In the genomic region with DNA sequence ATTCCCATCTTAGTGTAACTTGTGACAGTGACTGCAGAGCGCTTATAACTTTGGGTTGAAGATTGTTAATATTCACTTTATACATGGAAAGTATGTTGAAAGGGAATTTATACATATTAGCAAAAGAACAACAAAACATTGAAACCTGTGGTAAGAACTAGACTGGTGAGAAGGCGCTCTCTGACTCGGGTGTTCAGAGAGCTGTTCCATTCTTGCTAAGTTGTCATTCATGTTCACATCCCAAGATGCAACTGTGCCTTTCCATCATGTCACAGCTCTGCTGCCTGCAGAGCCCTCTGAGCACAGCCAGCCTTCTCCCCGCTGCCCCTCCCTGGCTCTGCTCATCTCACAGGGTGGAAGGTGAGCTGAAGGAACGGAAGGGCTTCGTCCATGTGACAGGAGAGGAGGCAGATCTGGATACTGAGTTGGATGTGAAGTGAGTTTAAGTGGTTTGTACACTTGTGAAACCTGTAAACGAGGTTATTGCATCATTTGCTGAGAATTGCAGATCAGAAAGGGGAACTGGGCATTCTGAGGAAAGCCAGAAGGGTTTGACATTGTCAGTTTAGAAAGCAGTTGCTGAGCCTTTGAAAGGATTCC, we compare ENCODE assay signal across 13 mouse cellular contexts. TPM values are rescaled to one million over a fixed set of nuclear protein-coding genes. Genes with fewer than 3 reads are reported as not detected.
DNase-seq lines count a peak whose midpoint lies in the region; ATAC-seq and TF ChIP-seq lines count a peak whose summit lies in the region.
"Had no signal": no experiment of that assay in that cellular context is flagged by ENCODE, and none has a peak within 500 bp of the region (broad histone marks: within the 10 kb centered on the region; RNA-seq: fewer than 3 reads in every experiment).

No protein-coding gene starts in this region.

- peak; percentile 67 for ATAC-seq in lung, postnatal 0 days

- WGBS in spleen, adult 2 months, result 43% methylated on average over 7 of the region's 7 CpGs
- 60% methylated on average over 7 of the region's 7 CpGs for WGBS in lung, postnatal 0 days

- H3K4me2 ChIP-seq in lung, postnatal 0 days (replicated peaks; ENCODE audit: low read depth, low read length), result no peak overlapping the region
- H3K4me2 ChIP-seq: embryonic facial prominence, embryonic 15.5 days; hindbrain, embryonic 15.5 days; limb, embryonic 15.5 days had no signal

- H3K27me3 ChIP-seq in spleen, adult 2 months (ENCODE audit: control insufficient read depth, insufficient read depth, low read length), result no peaks in the 10 kb centered on the region
- H3K27me3 ChIP-seq in lung, postnatal 0 days (replicated peaks; ENCODE audit: insufficient read depth, low read length), result no peaks in the 10 kb centered on the region
- H3K27me3 ChIP-seq: embryonic facial prominence, embryonic 15.5 days; hindbrain, embryonic 15.5 days; limb, embryonic 15.5 days had no signal

- peaks cover 23% of the 10 kb centered on the region; the same call in 1 of the 2 replicates for H3K4me1 ChIP-seq in spleen, adult 2 months (ENCODE audit: control insufficient read depth, insufficient read depth, insufficient read length)
- peaks cover 5% of the 10 kb centered on the region for H3K4me1 ChIP-seq in cortical plate, adult 2 months (ENCODE audit: control insufficient read depth, insufficient read depth, low read length)
- H3K4me1 ChIP-seq in lung, postnatal 0 days (ENCODE audit: insufficient read depth, low read depth, low read length), result no peaks in the 10 kb centered on the region
- H3K4me1 ChIP-seq: hindbrain, embryonic 15.5 days had no signal

- no peak for DNase-seq in spleen, adult 2 months (ENCODE audit: low read depth in 1 of 2, low spot score in 2 of 2)
- DNase-seq in spleen, adult 12 weeks (ENCODE audit: low spot score), result no peak
- DNase-seq in lung, postnatal 0 days (ENCODE audit: low spot score), result peak; percentile 73
- DNase-seq in Muller cell, postnatal 12 days (ENCODE audit: inconsistent ontology term), result no peak
- DNase-seq in adrenal gland, adult 8-10 months, result no peak
- no peak for DNase-seq in thymus, postnatal 0 days (ENCODE audit: low spot score)
- DNase-seq: gastrocnemius, postnatal 25 days; kidney, postnatal 36 days; thymus, adult 18-20 months had no signal

- H3K9ac ChIP-seq in lung, postnatal 0 days (replicated peaks; ENCODE audit: low read depth), result no peak overlapping the region
- H3K9ac ChIP-seq: embryonic facial prominence, embryonic 15.5 days; hindbrain, embryonic 15.5 days; limb, embryonic 15.5 days had no signal

- peak overlapping the region; percentile 24 for H3K27ac ChIP-seq in spleen, adult 2 months (ENCODE audit: insufficient read depth, low read length)
- H3K27ac ChIP-seq in cortical plate, adult 2 months (ENCODE audit: insufficient read depth, low read length), result peak overlapping the region; percentile 85; the same call in 1 of the 2 replicates
- no peak overlapping the region for H3K27ac ChIP-seq in lung, postnatal 0 days (ENCODE audit: low read length)
- H3K27ac ChIP-seq: embryonic facial prominence, embryonic 15.5 days; hindbrain, embryonic 15.5 days; limb, embryonic 15.5 days had no signal

- H3K36me3 ChIP-seq in spleen, adult 2 months (ENCODE audit: control insufficient read depth, insufficient read depth, low read length), result no peaks in the 10 kb centered on the region
- H3K36me3 ChIP-seq in lung, postnatal 0 days (ENCODE audit: insufficient read depth, low read length), result no peaks in the 10 kb centered on the region
- H3K36me3 ChIP-seq: embryonic facial prominence, embryonic 15.5 days; hindbrain, embryonic 15.5 days; limb, embryonic 15.5 days had no signal

- TF ChIP-seq POLR2A in spleen, adult 2 months (IDR thresholded peaks at IDR 0.05; ENCODE audit: low read depth, low read length), result no peak
- no peak for TF ChIP-seq POLR2A in cortical plate, adult 2 months (IDR thresholded peaks at IDR 0.05; ENCODE audit: extremely low read depth, insufficient read depth, low read length)

- TF ChIP-seq CTCF in spleen, adult 2 months (IDR thresholded peaks at IDR 0.05; ENCODE audit: extremely low read depth, insufficient read depth, insufficient read length, insufficient replicate concordance), result no peak
- TF ChIP-seq CTCF in cortical plate, adult 2 months (IDR thresholded peaks at IDR 0.05; ENCODE audit: extremely low read depth, insufficient read depth, low read length), result no peak
- no peak for TF ChIP-seq CTCF in lung, postnatal 0 days (IDR thresholded peaks at IDR 0.05)

- no peak overlapping the region for H3K4me3 ChIP-seq in spleen, adult 2 months (ENCODE audit: extremely low read depth, insufficient read depth, insufficient read length)
- no peak overlapping the region for H3K4me3 ChIP-seq in cortical plate, adult 2 months (ENCODE audit: insufficient read depth, low read length)
- H3K4me3 ChIP-seq in lung, postnatal 0 days (ENCODE audit: low read depth, low read length), result no peak overlapping the region
- H3K4me3 ChIP-seq: embryonic facial prominence, embryonic 15.5 days; hindbrain, embryonic 15.5 days; limb, embryonic 15.5 days had no signal

- no peak for TF ChIP-seq EP300 in lung, postnatal 0 days (IDR thresholded peaks at IDR 0.05)

- no peaks in the 10 kb centered on the region for H3K9me3 ChIP-seq in lung, postnatal 0 days (ENCODE audit: low read length)
- H3K9me3 ChIP-seq: embryonic facial prominence, embryonic 15.5 days; hindbrain, embryonic 15.5 days; limb, embryonic 15.5 days had no signal

RNA-seq across cellular contexts. Expression of a gene that starts 20.2 kb away (rescaled TPM):
- 8.4 and 9.5 TPM in 2 replicates for polyA plus RNA-seq in spleen, adult 2 months (2012; rRNA removed)
- polyA plus RNA-seq in cortical plate, adult 2 months (2012; rRNA removed), result 14.0 and 15.5 TPM in 2 replicates
- 23.6 and 26.4 TPM in 2 replicates for polyA plus RNA-seq in lung, postnatal 0 days (2015; fragmentation: Nextera tagmentation; extraction: Ambion mirVana)
- total RNA-seq in adrenal gland, adult 8-10 months (2022), result 10 to 100 TPM; 16.4 to 18.0 (median 17.4) TPM
- polyA plus RNA-seq in thymus, postnatal 0 days (2015; fragmentation: Nextera tagmentation; extraction: Ambion mirVana), result 112 and 116 TPM in 2 replicates
